Mouse (Mus musculus) forebrain, embryonic 14.5 days (tissue): Measurements from ENCODE around the gene AL731706.1. TPM values are rescaled to one million over a fixed set of nuclear protein-coding genes. Genes with fewer than 3 reads are reported as not detected.
A peak's percentile ranks its signal among the peaks of the same experiment; 100 is the strongest.

Experiments
- ATAC-seq: fragments of 200-750 bp; cut with Nextera tagmentation; 2 replicates; pipeline ENCODE4 v1.8.0; 2017; ENCODE audit warnings: mild to moderate bottlenecking, moderate library complexity
- DNase-seq: peaks from one replicate; pipeline ENCODE4 v3.0.0-alpha.2; 2015; ENCODE audit warnings: low spot score
- H3K27ac ChIP-seq: fragments of 300-500 bp; sonication (generic); 2 replicates; pipeline ENCODE4 v1.5.1; 2014; ENCODE audit warnings: low read depth, mild to moderate bottlenecking, control low read depth, low read length, moderate library complexity
- H3K27me3 ChIP-seq: fragments of 300-500 bp; sonication (generic); replicated peaks from 2 replicates; pipeline ENCODE4 v1.6.1; 2014; ENCODE audit warnings: low read length, control low read depth, mixed read lengths; ENCODE audit not compliant: control insufficient read depth, insufficient read depth
- H3K36me3 ChIP-seq: fragments of 300-500 bp; sonication (generic); 2 replicates; pipeline ENCODE4 v1.6.1; 2014; ENCODE audit warnings: low read length, control low read depth; ENCODE audit not compliant: control insufficient read depth, insufficient read depth
- H3K4me1 ChIP-seq: fragments of 300-500 bp; sonication (generic); 2 replicates; pipeline ENCODE4 v1.6.1; 2014; ENCODE audit warnings: antibody characterized with exemption, low read length, control low read depth; ENCODE audit not compliant: control insufficient read depth, insufficient read depth
- H3K4me2 ChIP-seq: fragments of 300-500 bp; sonication (generic); 2 replicates; pipeline ENCODE4 v1.6.1; 2014; ENCODE audit warnings: mild to moderate bottlenecking, control low read depth, low read length
- H3K4me3 ChIP-seq: fragments of 300-500 bp; sonication (generic); 2 replicates; pipeline ENCODE4 v1.5.1; 2014; ENCODE audit warnings: low read depth, low read length, control low read depth
- H3K9ac ChIP-seq: fragments of 300-500 bp; sonication (generic); 2 replicates; pipeline ENCODE4 v1.6.1; 2014; ENCODE audit warnings: mild to moderate bottlenecking, low read length, control low read depth, moderate library complexity
- H3K9me3 ChIP-seq: fragments of 300-500 bp; sonication (generic); replicated peaks from 2 replicates; pipeline ENCODE4 v1.6.1; 2016; ENCODE audit warnings: low read length, control low read depth, mixed read lengths; ENCODE audit not compliant: control insufficient read depth
- WGBS: fragments of 180-500 bp; shearing (Covaris S2); extraction: QIAGEN DNeasy Blood & Tissue Kit; methylation state at CpG from one replicate; pipeline ENCODE4 v1.1.7; 2014; 5-methylcytosine and 5-hydroxymethylcytosine counted together
- polyA plus RNA-seq: library from polyadenylated mRNA; unstranded; fragments of >200 nt; fragmentation: Nextera tagmentation; extraction: Ambion mirVana; gene quantifications from 2 replicates; pipeline ENCODE4 v1.2.1, GENCODE M21; 2014

Gene AL731706.1
- polyA plus RNA-seq, 1 experiment from 2014 or later: 24.4 TPM

GRCm38 (mm10) chr2:136854543-136855388 lies 36.4 kb downstream of the AL731706.1 start:
- Histone ChIP-seq H3K4me2 (no peak overlapping the region), H3K27me3 (no peaks in the 10 kb centered on the region), H3K9me3 (no peaks in the 10 kb centered on the region), H3K9ac (no peak overlapping the region), H3K4me3 (no peak overlapping the region), H3K4me1 (peaks cover 12% of the 10 kb centered on the region; the same call in 1 of the 2 replicates), H3K36me3 (no peaks in the 10 kb centered on the region), H3K27ac (peak overlapping the region; percentile 39; the same call in 1 of the 2 replicates)
- peak; percentile 39 for DNase-seq
- ATAC-seq: peak; percentile 62; the same call in 1 of the 2 replicates
- 3% methylated on average over 5 of the region's 5 CpGs for WGBS

- H3K4me3 ChIP-seq: no peak overlapping the region
- H3K9me3 ChIP-seq: no peaks in the 10 kb centered on the region
- no peak overlapping the region for H3K9ac ChIP-seq
- no peaks in the 10 kb centered on the region for H3K27me3 ChIP-seq
- no peaks in the 10 kb centered on the region for H3K36me3 ChIP-seq
- peaks cover 12% of the 10 kb centered on the region; the same call in 1 of the 2 replicates for H3K4me1 ChIP-seq
- DNase-seq: no peak
- no peak overlapping the region for H3K4me2 ChIP-seq
- WGBS: 80% methylated on average over 3 of the region's 3 CpGs
- no peak for ATAC-seq
- no peak overlapping the region for H3K27ac ChIP-seq
These were observed 40.8 kb downstream of the AL731706.1 start for GRCm38 (mm10) chr2:136850366-136850765.

GRCm38 (mm10) chr2:136837994-136838393 lies 53.2 kb downstream of the AL731706.1 start:
- H3K27ac ChIP-seq: no peak overlapping the region
- H3K9ac ChIP-seq: no peak overlapping the region
- no peaks in the 10 kb centered on the region for H3K27me3 ChIP-seq

GRCm38 (mm10) chr2:136835882-136836281 lies 55.3 kb downstream of the AL731706.1 start:
- Histone ChIP-seq H3K9ac (no peak overlapping the region), H3K4me2 (no peak overlapping the region), H3K27me3 (no peaks in the 10 kb centered on the region), H3K27ac (no peak overlapping the region), H3K4me3 (no peak overlapping the region), H3K36me3 (no peaks in the 10 kb centered on the region), H3K9me3 (no peaks in the 10 kb centered on the region), H3K4me1 (no peaks in the 10 kb centered on the region)
- peak; percentile 22 for DNase-seq
- ATAC-seq: no peak
- 71% methylated on average over 3 of the region's 3 CpGs for WGBS

More at GRCm38 (mm10) chr2:136837994-136838393, 53.2 kb downstream of the AL731706.1 start:
- no peak overlapping the region for H3K4me3 ChIP-seq
- ATAC-seq (no peak), DNase-seq (no peak)
- H3K4me1 ChIP-seq: no peaks in the 10 kb centered on the region
- WGBS: 39% methylated on average over 1 of the region's 1 CpGs
- no peaks in the 10 kb centered on the region for H3K9me3 ChIP-seq
- H3K36me3 ChIP-seq: no peaks in the 10 kb centered on the region
- no peak overlapping the region for H3K4me2 ChIP-seq

GRCm38 (mm10) chr2:136834715-136835075 lies 56.5 kb downstream of the AL731706.1 start:
- no peaks in the 10 kb centered on the region for H3K36me3 ChIP-seq
- no peaks in the 10 kb centered on the region for H3K27me3 ChIP-seq
- no peak overlapping the region for H3K9ac ChIP-seq
- H3K27ac ChIP-seq: no peak overlapping the region
- 92% methylated on average over 1 of the region's 1 CpGs for WGBS
- no peaks in the 10 kb centered on the region for H3K4me1 ChIP-seq
- no peak overlapping the region for H3K4me3 ChIP-seq
- no peak for DNase-seq
- no peak overlapping the region for H3K4me2 ChIP-seq
- no peak for ATAC-seq
- no peaks in the 10 kb centered on the region for H3K9me3 ChIP-seq

- no peaks in the 10 kb centered on the region for H3K9me3 ChIP-seq
- H3K4me2 ChIP-seq: no peak overlapping the region
- H3K4me1 ChIP-seq: no peaks in the 10 kb centered on the region
- DNase-seq: no peak
- no peak for ATAC-seq
- no peak overlapping the region for H3K4me3 ChIP-seq
- H3K36me3 ChIP-seq: no peaks in the 10 kb centered on the region
- WGBS: 89% methylated on average over 3 of the region's 3 CpGs
- no peaks in the 10 kb centered on the region for H3K27me3 ChIP-seq
- no peak overlapping the region for H3K27ac ChIP-seq
- no peak overlapping the region for H3K9ac ChIP-seq
These were observed 57.0 kb downstream of the AL731706.1 start for GRCm38 (mm10) chr2:136833976-136834714.

GRCm38 (mm10) chr2:136832936-136833335 lies 58.3 kb downstream of the AL731706.1 start:
- Histone ChIP-seq H3K4me2 (no peak overlapping the region), H3K9me3 (no peaks in the 10 kb centered on the region), H3K27me3 (no peaks in the 10 kb centered on the region), H3K9ac (no peak overlapping the region), H3K4me3 (no peak overlapping the region), H3K36me3 (no peaks in the 10 kb centered on the region), H3K4me1 (no peaks in the 10 kb centered on the region), H3K27ac (no peak overlapping the region)
- DNase-seq (no peak), ATAC-seq (no peak)
- WGBS: 87% methylated on average over 3 of the region's 3 CpGs
